Mouse (Mus musculus): ENCODE data around the gene Ccdc24.

DNA sequence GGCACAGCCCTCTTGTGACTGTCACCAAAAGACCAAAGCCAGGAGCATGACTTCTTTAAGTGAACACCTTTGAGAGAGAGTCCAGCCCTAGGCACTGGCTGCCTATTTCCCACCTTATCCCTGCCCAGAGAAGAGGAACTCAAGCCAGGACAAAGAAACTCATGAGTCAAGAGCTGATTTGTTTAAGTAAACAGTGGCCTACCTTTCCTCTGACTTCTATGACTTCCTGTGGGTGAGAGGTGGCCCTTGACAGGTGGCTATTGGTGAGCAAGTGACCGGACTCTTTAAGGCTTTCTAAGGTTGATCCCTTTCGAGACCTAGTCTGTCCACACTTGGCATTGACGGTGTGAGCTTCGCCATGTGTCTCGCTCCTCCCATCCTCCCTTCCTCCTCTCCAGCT lies 31.5 kb downstream of the Ccdc24 start:
- TF ChIP-seq CTCF (IDR thresholded peaks at IDR 0.05; ENCODE audit: control insufficient read depth, insufficient read depth, insufficient read length) (no peak), USF1 (IDR thresholded peaks at IDR 0.05; ENCODE audit: low read depth) (no peak), MYOD1 (IDR thresholded peaks at IDR 0.05; ENCODE audit: control insufficient read depth, insufficient read length, low read depth) (no peak), MAX (IDR thresholded peaks at IDR 0.05) (no peak), CEBPB (IDR thresholded peaks at IDR 0.05; ENCODE audit: low read depth) (no peak), MYOG (IDR thresholded peaks at IDR 0.05; ENCODE audit: control insufficient read depth, extremely low read depth, insufficient read length) (no peak), FOSL1 (IDR thresholded peaks at IDR 0.05; ENCODE audit: insufficient read depth, low read length, poor library complexity, severe bottlenecking) (no peak)

Measured in C2C12 (cell line).